Mouse (Mus musculus) common myeloid progenitor, adult 5-6 weeks (primary cell): Measurements from ENCODE around the gene Mrps18b. TPM values are rescaled to one million over a fixed set of nuclear protein-coding genes. Genes with fewer than 3 reads are reported as not detected.
"Not testable (repeated sequence)": the region's sequence is repeated elsewhere in the genome, so short reads cannot be mapped to it uniquely, and the experiment has no call there.

ENCODE experiments used
- ATAC-seq: replicated peaks from 2 replicates; pipeline ENCODE4 v1.8.0; 2016; ENCODE audit warnings: low read depth, mild to moderate bottlenecking, moderate TSS enrichment, inconsistent platforms; ENCODE audit not compliant: poor library complexity, severe bottlenecking
- total RNA-seq: library from RNA; stranded (forward); fragments of 200-1000, 187-1606 nt; gene quantifications from 2 replicates; pipeline ENCODE4 v1.2.3, GENCODE M21; 2017

Gene Mrps18b
- 52.4 and 66.3 TPM in 2 replicates for total RNA-seq

- peak; percentile 80 for ATAC-seq
Measured at GRCm38 (mm10) chr17:35916297-35917142, at the start of gene Mrps18b, which contains the start of gene Ppp1r10. TSS of gene Mrps18b (minus strand) at chr17:35916389. TSS of gene Ppp1r10 (plus strand) at chr17:35916434.

- no peak for ATAC-seq
Measured at GRCm38 (mm10) chr17:35963279-35963678, 47.1 kb upstream of the Mrps18b start.

GRCm38 (mm10) chr17:35958533-35959223 is 42.5 kb upstream of the Mrps18b start:
- no peak for ATAC-seq

GRCm38 (mm10) chr17:35954665-35955064 is 38.5 kb upstream of the Mrps18b start:
- ATAC-seq: no peak

- 0 out of 2 replicates have a peak, but pooled peaks have one; percentile 8 for ATAC-seq
Measured at GRCm38 (mm10) chr17:35952559-35952958, 36.4 kb upstream of the Mrps18b start.

GRCm38 (mm10) chr17:35950946-35951345 is 34.8 kb upstream of the Mrps18b start:
- not testable (repeated sequence) for ATAC-seq

GRCm38 (mm10) chr17:35939941-35940340 is 23.8 kb upstream of the Mrps18b start:
- no peak for ATAC-seq

GRCm38 (mm10) chr17:35939108-35939507 is 22.9 kb upstream of the Mrps18b start:
- ATAC-seq: no peak

GRCm38 (mm10) chr17:35937700-35938348 is 21.6 kb upstream of the Mrps18b start:
- ATAC-seq: peak; percentile 93

- ATAC-seq: peak; percentile 70; the same call in 1 of the 2 replicates
Measured at GRCm38 (mm10) chr17:35935763-35936162, 19.6 kb upstream of the Mrps18b start.

- no peak for ATAC-seq
Measured at GRCm38 (mm10) chr17:35932608-35933007, 16.4 kb upstream of the Mrps18b start.

GRCm38 (mm10) chr17:35930627-35931026 is 14.4 kb upstream of the Mrps18b start:
- no peak for ATAC-seq

GRCm38 (mm10) chr17:35929534-35929933 is 13.3 kb upstream of the Mrps18b start:
- ATAC-seq: no peak

- ATAC-seq: peak; percentile 40
Measured at GRCm38 (mm10) chr17:35927471-35927870, 11.3 kb upstream of the Mrps18b start.

GRCm38 (mm10) chr17:35923281-35923680 is 7.1 kb upstream of the Mrps18b start:
- no peak for ATAC-seq

- no peak for ATAC-seq
Measured at GRCm38 (mm10) chr17:35922566-35922965, 6.4 kb upstream of the Mrps18b start.

- no peak for ATAC-seq
Measured at GRCm38 (mm10) chr17:35921710-35922109, 5.5 kb upstream of the Mrps18b start.

GRCm38 (mm10) chr17:35920862-35921562 is 4.8 kb upstream of the Mrps18b start:
- ATAC-seq: no peak

- ATAC-seq: no peak
Measured at GRCm38 (mm10) chr17:35920384-35920783, 4.2 kb upstream of the Mrps18b start.

- ATAC-seq: no peak
Measured at GRCm38 (mm10) chr17:35919864-35920301, 3.7 kb upstream of the Mrps18b start.
